Mouse (Mus musculus) hindbrain, embryonic 14.5 days (tissue): ENCODE measurements at regions not wholly inside any gene's neighbourhood (a gene's known extent, or its start where the extent isn't known, plus 50 kb on each side); places are given as distances from the start of the nearest gene placed in this dataset.
"Not testable (repeated sequence)": the region's sequence is repeated elsewhere in the genome, so short reads cannot be mapped to it uniquely, and the experiment has no call there.

Experiments
- ATAC-seq: fragments of 200-750 bp; cut with Nextera tagmentation; 2 replicates; pipeline ENCODE4 v1.8.0; 2017; ENCODE audit warnings: moderate number of reproducible peaks, mild to moderate bottlenecking, moderate TSS enrichment, moderate library complexity; ENCODE audit not compliant: low FRiP score
- DNase-seq: peaks from one replicate; pipeline ENCODE4 v3.0.0-alpha.2; 2015; ENCODE audit warnings: low spot score
- H3K27ac ChIP-seq: fragments of 300-500 bp; sonication (generic); 2 replicates; pipeline ENCODE4 v1.5.1; 2014; ENCODE audit warnings: mild to moderate bottlenecking, moderate library complexity
- H3K27me3 ChIP-seq: fragments of 300-500 bp; sonication (generic); 2 replicates; pipeline ENCODE4 v1.6.1; 2014; ENCODE audit warnings: mild to moderate bottlenecking, low read length, mixed read lengths; ENCODE audit not compliant: control insufficient read depth, insufficient read depth
- H3K36me3 ChIP-seq: fragments of 300-500 bp; sonication (generic); replicated peaks from 2 replicates; pipeline ENCODE4 v1.6.1; 2014; ENCODE audit not compliant: control insufficient read depth, insufficient read depth
- H3K4me1 ChIP-seq: fragments of 300-500 bp; sonication (generic); replicated peaks from 2 replicates; pipeline ENCODE4 v1.6.1; 2014; ENCODE audit warnings: antibody characterized with exemption, low read length, mixed read lengths; ENCODE audit not compliant: control insufficient read depth, insufficient read depth
- H3K4me2 ChIP-seq: fragments of 300-500 bp; sonication (generic); replicated peaks from 2 replicates; pipeline ENCODE4 v1.6.1; 2014; ENCODE audit warnings: mild to moderate bottlenecking, moderate library complexity
- H3K4me3 ChIP-seq: fragments of 300-500 bp; sonication (generic); replicated peaks from 2 replicates; pipeline ENCODE4 v1.5.1; 2014; ENCODE audit warnings: mild to moderate bottlenecking, low read length
- H3K9ac ChIP-seq: fragments of 300-500 bp; sonication (generic); 2 replicates; pipeline ENCODE4 v1.6.1; 2014
- H3K9me3 ChIP-seq: fragments of 300-500 bp; sonication (generic); 2 replicates; pipeline ENCODE4 v1.6.1; 2016; ENCODE audit warnings: low read length; ENCODE audit not compliant: control insufficient read depth
- WGBS: fragments of 180-500 bp; shearing (Covaris S2); extraction: QIAGEN DNeasy Blood & Tissue Kit; methylation state at CpG from one replicate; pipeline ENCODE4 v1.1.7; 2014; 5-methylcytosine and 5-hydroxymethylcytosine counted together

- no peaks in the 10 kb centered on the region for H3K27me3 ChIP-seq
- H3K9ac ChIP-seq, result no peak overlapping the region
- DNase-seq, result no peak
- no peak overlapping the region for H3K4me3 ChIP-seq
- WGBS, result 75% methylated on average over 9 of the region's 9 CpGs
- no peak overlapping the region for H3K4me2 ChIP-seq
- H3K4me1 ChIP-seq, result no peaks in the 10 kb centered on the region
- H3K27ac ChIP-seq, result no peak overlapping the region
- ATAC-seq, result no peak
- H3K36me3 ChIP-seq, result no peaks in the 10 kb centered on the region
- H3K9me3 ChIP-seq, result no peaks in the 10 kb centered on the region
These were observed 97.6 kb upstream of the Lnx1 start for GRCm38 (mm10) chr5:74800351-74800750.

- Histone ChIP-seq H3K4me2 (no peak overlapping the region), H3K4me1 (peaks cover 12% of the 10 kb centered on the region; the same call in 1 of the 2 replicates), H3K36me3 (no peaks in the 10 kb centered on the region), H3K9me3 (no peaks in the 10 kb centered on the region), H3K4me3 (no peak overlapping the region), H3K9ac (no peak overlapping the region), H3K27ac (no peak overlapping the region), H3K27me3 (no peaks in the 10 kb centered on the region)
- ATAC-seq (no peak; the same call in 1 of the 2 replicates), DNase-seq (peak; percentile 79)
- 42% methylated on average over 8 of the region's 8 CpGs for WGBS
These were observed 93.8 kb upstream of the Lnx1 start for GRCm38 (mm10) chr5:74796421-74797067.

GRCm38 (mm10) chr5:74794726-74795125 lies 92.0 kb upstream of the Lnx1 start:
- no peak overlapping the region for H3K4me2 ChIP-seq
- H3K27me3 ChIP-seq, result no peaks in the 10 kb centered on the region
- ATAC-seq (no peak), DNase-seq (no peak)
- no peak overlapping the region for H3K9ac ChIP-seq
- WGBS, result 88% methylated on average over 4 of the region's 4 CpGs
- H3K27ac ChIP-seq, result no peak overlapping the region
- peaks cover 12% of the 10 kb centered on the region; the same call in 1 of the 2 replicates for H3K4me1 ChIP-seq
- no peaks in the 10 kb centered on the region for H3K9me3 ChIP-seq
- no peak overlapping the region for H3K4me3 ChIP-seq
- H3K36me3 ChIP-seq, result no peaks in the 10 kb centered on the region

- no peak overlapping the region for H3K4me3 ChIP-seq
- no peaks in the 10 kb centered on the region for H3K27me3 ChIP-seq
- no peaks in the 10 kb centered on the region for H3K36me3 ChIP-seq
- peaks cover 12% of the 10 kb centered on the region; the same call in 1 of the 2 replicates for H3K4me1 ChIP-seq
- H3K27ac ChIP-seq, result no peak overlapping the region
- H3K9ac ChIP-seq, result no peak overlapping the region
- 83% methylated on average over 4 of the region's 4 CpGs for WGBS
- no peaks in the 10 kb centered on the region for H3K9me3 ChIP-seq
- ATAC-seq (no peak), DNase-seq (no peak)
- H3K4me2 ChIP-seq, result no peak overlapping the region
These were observed 90.7 kb upstream of the Lnx1 start for GRCm38 (mm10) chr5:74793431-74793830.

GRCm38 (mm10) chr5:74792936-74793335 lies 90.2 kb upstream of the Lnx1 start:
- Histone ChIP-seq H3K27me3 (no peaks in the 10 kb centered on the region), H3K9ac (no peak overlapping the region), H3K27ac (no peak overlapping the region), H3K4me3 (no peak overlapping the region), H3K4me1 (peaks cover 12% of the 10 kb centered on the region; the same call in 1 of the 2 replicates), H3K9me3 (no peaks in the 10 kb centered on the region), H3K36me3 (no peaks in the 10 kb centered on the region), H3K4me2 (no peak overlapping the region)
- ATAC-seq (no peak), DNase-seq (no peak)
- 32% methylated on average over 8 of the region's 8 CpGs for WGBS

GRCm38 (mm10) chr5:74792301-74792700 lies 89.6 kb upstream of the Lnx1 start:
- H3K4me3 ChIP-seq, result no peak overlapping the region
- peak; percentile 64 for DNase-seq
- ATAC-seq, result peak; percentile 79; the same call in 1 of the 2 replicates
- peak overlapping the region; percentile 33; the same call in 1 of the 2 replicates for H3K27ac ChIP-seq
- H3K4me2 ChIP-seq, result peak overlapping the region; percentile 29
- H3K9ac ChIP-seq, result 0 out of 2 replicates have a peak overlapping the region, but pooled peaks have one; percentile 22
- peaks cover 12% of the 10 kb centered on the region; the same call in 1 of the 2 replicates for H3K4me1 ChIP-seq
- no peaks in the 10 kb centered on the region for H3K9me3 ChIP-seq
- no peaks in the 10 kb centered on the region for H3K36me3 ChIP-seq
- H3K27me3 ChIP-seq, result no peaks in the 10 kb centered on the region
- WGBS, result 2% methylated on average over 7 of the region's 7 CpGs

GRCm38 (mm10) chr5:74790501-74790900 lies 87.8 kb upstream of the Lnx1 start:
- H3K4me2 ChIP-seq, H3K27me3 ChIP-seq, H3K4me3 ChIP-seq, H3K36me3 ChIP-seq, DNase-seq, H3K9me3 ChIP-seq, H3K27ac ChIP-seq, ATAC-seq, H3K9ac ChIP-seq: not testable (repeated sequence)
- peaks cover 12% of the 10 kb centered on the region; the same call in 1 of the 2 replicates for H3K4me1 ChIP-seq
- WGBS, result 98% methylated on average over 4 of the region's 4 CpGs

GRCm38 (mm10) chr5:74783906-74784305 lies 81.2 kb upstream of the Lnx1 start:
- no peaks in the 10 kb centered on the region for H3K27me3 ChIP-seq
- H3K4me2 ChIP-seq, result no peak overlapping the region
- no peaks in the 10 kb centered on the region for H3K36me3 ChIP-seq
- no peaks in the 10 kb centered on the region for H3K4me1 ChIP-seq
- H3K27ac ChIP-seq, result no peak overlapping the region
- no peak overlapping the region for H3K9ac ChIP-seq
- no peak overlapping the region for H3K4me3 ChIP-seq
- H3K9me3 ChIP-seq, result no peaks in the 10 kb centered on the region
- DNase-seq (no peak), ATAC-seq (no peak)
- 84% methylated on average over 9 of the region's 9 CpGs for WGBS

- H3K9me3 ChIP-seq, result no peaks in the 10 kb centered on the region
- 83% methylated on average over 1 of the region's 1 CpGs for WGBS
- H3K4me2 ChIP-seq, result no peak overlapping the region
- ATAC-seq, result no peak
- H3K27me3 ChIP-seq, result no peaks in the 10 kb centered on the region
- H3K4me3 ChIP-seq, result no peak overlapping the region
- no peak for DNase-seq
- no peaks in the 10 kb centered on the region for H3K36me3 ChIP-seq
- no peaks in the 10 kb centered on the region for H3K4me1 ChIP-seq
- H3K9ac ChIP-seq, result no peak overlapping the region
- no peak overlapping the region for H3K27ac ChIP-seq
These were observed 75.4 kb upstream of the Lnx1 start for GRCm38 (mm10) chr5:74778076-74778465.
